Mouse (Mus musculus): ENCODE measurements around the gene Gm17079. TPM values are rescaled to one million over a fixed set of nuclear protein-coding genes. Genes with fewer than 3 reads are reported as not detected.

Gene Gm17079
- not detected for polyA plus RNA-seq (2017; shearing (Covaris generic))

GRCm38 (mm10) chr14:51695368-51695767, at the start of gene Gm17079:
Gm17079 (minus strand) TSS chr14:51695468.

GRCm38 (mm10) chr14:51717083-51717482, 21.8 kb upstream of the Gm17079 start, which contains the start of gene Gm5800:
Gm5800 (minus strand) TSS chr14:51717183.

Other genes starting within 250 kb of the Gm17079 start
- not detected for gene Vmn2r89, start 243.6 kb downstream of the Gm17079 start, polyA plus RNA-seq (2017; shearing (Covaris generic))
- not detected for gene Gm5622, start 142.7 kb downstream of the Gm17079 start, polyA plus RNA-seq (2017; shearing (Covaris generic))
- not detected for gene Gm17175, start 121.4 kb downstream of the Gm17079 start, polyA plus RNA-seq (2017; shearing (Covaris generic))
- gene Gm17174, start 103.3 kb downstream of the Gm17079 start, polyA plus RNA-seq (2017; shearing (Covaris generic)) = not detected
- not detected for gene Gm17078, start 84.2 kb downstream of the Gm17079 start, polyA plus RNA-seq (2017; shearing (Covaris generic))
- not detected for gene Gm4181, start 59.8 kb downstream of the Gm17079 start, polyA plus RNA-seq (2017; shearing (Covaris generic))
- gene Gm5800, start 21.7 kb upstream of the Gm17079 start, polyA plus RNA-seq (2017; shearing (Covaris generic)) = not detected
- gene Ang4, start 78.1 kb upstream of the Gm17079 start, polyA plus RNA-seq (2017; shearing (Covaris generic)) = not detected
- gene AY358078, start 104.6 kb upstream of the Gm17079 start, polyA plus RNA-seq (2017; shearing (Covaris generic)) = not detected
- gene Ear6, start 158.2 kb upstream of the Gm17079 start, polyA plus RNA-seq (2017; shearing (Covaris generic)) = not detected
- 124 TPM for gene Mettl17, start 189.4 kb upstream of the Gm17079 start, polyA plus RNA-seq (2017; shearing (Covaris generic))
- 0.50 TPM for gene Slc39a2, start 197.4 kb upstream of the Gm17079 start, polyA plus RNA-seq (2017; shearing (Covaris generic))
- 50.3 TPM for gene Ndrg2, start 218.7 kb upstream of the Gm17079 start, polyA plus RNA-seq (2017; shearing (Covaris generic))
- gene Tppp2, start 223.0 kb upstream of the Gm17079 start, polyA plus RNA-seq (2017; shearing (Covaris generic)) = not detected
- gene Rnase13, start 227.3 kb upstream of the Gm17079 start, polyA plus RNA-seq (2017; shearing (Covaris generic)) = not detected

Measured in CD4-positive, CD25-positive, alpha-beta regulatory T cell, adult 9 weeks (primary cell).